ENCODE assay signal across 11 mouse cellular contexts in the genomic region with DNA sequence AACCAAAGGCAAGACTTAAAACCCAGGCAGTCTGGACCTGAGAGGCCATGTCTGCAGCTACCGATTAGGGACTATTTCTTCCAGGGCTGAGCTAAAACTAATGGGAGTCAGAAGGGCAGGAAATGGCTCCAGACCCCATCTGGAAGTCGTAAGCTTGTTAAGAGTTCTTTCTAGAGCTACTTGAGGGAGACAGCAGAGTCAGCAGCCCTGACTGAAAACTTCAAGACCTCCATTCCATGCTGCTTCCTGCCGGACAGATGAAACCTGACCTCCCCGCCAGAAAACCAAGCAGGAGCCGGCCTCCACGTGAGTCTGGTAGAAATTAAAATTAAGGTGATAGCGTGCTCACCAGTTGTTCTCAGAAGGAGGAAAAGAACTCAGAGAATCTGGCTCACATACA.
A peak's percentile ranks its signal among the peaks of the same experiment; 100 is the strongest.
DNase-seq lines count a peak whose midpoint lies in the region; ATAC-seq and TF ChIP-seq lines count a peak whose summit lies in the region.
"Had no signal": no experiment of that assay in that cellular context is flagged by ENCODE, and none has a peak within 500 bp of the region (broad histone marks: within the 10 kb centered on the region; RNA-seq: fewer than 3 reads in every experiment).

No protein-coding gene starts in this region.

- H3K4me3 ChIP-seq in layer of hippocampus, adult 2 months: no peak overlapping the region
- no peak overlapping the region for H3K4me3 ChIP-seq in bone marrow, adult 2 months (replicated peaks; ENCODE audit: control insufficient read depth, low read depth, low read length)
- no peak overlapping the region for H3K4me3 ChIP-seq in embryonic facial prominence, embryonic 10.5 days
- no peak overlapping the region for H3K4me3 ChIP-seq in limb, embryonic 15.5 days
- H3K4me3 ChIP-seq: hindbrain, embryonic 13.5 days had no signal

- no peak overlapping the region for H3K9ac ChIP-seq in limb, embryonic 15.5 days
- H3K9ac ChIP-seq: hindbrain, embryonic 13.5 days had no signal

- TF ChIP-seq POLR2A in bone marrow, adult 2 months (IDR thresholded peaks at IDR 0.05; ENCODE audit: borderline replicate concordance, control insufficient read depth, low read depth, low read length): no peak

- no peaks in the 10 kb centered on the region for H3K36me3 ChIP-seq in embryonic facial prominence, embryonic 10.5 days (replicated peaks)
- H3K36me3 ChIP-seq in limb, embryonic 15.5 days: no peaks in the 10 kb centered on the region

- no peak overlapping the region for H3K4me2 ChIP-seq in limb, embryonic 15.5 days
- H3K4me2 ChIP-seq: hindbrain, embryonic 13.5 days had no signal

- H3K4me1 ChIP-seq in bone marrow, adult 2 months (ENCODE audit: control insufficient read depth, insufficient read depth, low read length): peaks cover 15% of the 10 kb centered on the region
- H3K4me1 ChIP-seq in embryonic facial prominence, embryonic 10.5 days: peaks cover 20% of the 10 kb centered on the region
- peaks cover 31% of the 10 kb centered on the region for H3K4me1 ChIP-seq in limb, embryonic 15.5 days

- DNase-seq in layer of hippocampus, adult 2 months (ENCODE audit: low spot score in 2 of 2): no peak
- no peak for DNase-seq in layer of hippocampus, adult 18-20 months (ENCODE audit: low spot score in 2 of 2)
- DNase-seq in embryonic facial prominence, embryonic 10.5 days (ENCODE audit: low spot score): peak; percentile 59
- no peak for DNase-seq in testis, postnatal 14 days (ENCODE audit: low spot score)
- no peak for DNase-seq in cerebellum, postnatal 25 days
- DNase-seq: kidney, postnatal 36 days had no signal

- 50% methylated on average over 7 of the region's 7 CpGs for WGBS in bone marrow, adult 2 months
- WGBS in embryonic facial prominence, embryonic 10.5 days: 25% methylated on average over 7 of the region's 7 CpGs
- WGBS in limb, embryonic 15.5 days: 16% methylated on average over 7 of the region's 7 CpGs

- H3K27me3 ChIP-seq in embryonic facial prominence, embryonic 10.5 days (replicated peaks; ENCODE audit: low read depth, poor library complexity, severe bottlenecking): no peaks in the 10 kb centered on the region
- H3K27me3 ChIP-seq in limb, embryonic 15.5 days: no peaks in the 10 kb centered on the region
- H3K27me3 ChIP-seq: hindbrain, embryonic 13.5 days had no signal

- H3K27ac ChIP-seq in layer of hippocampus, adult 2 months: peak overlapping the region; percentile 96
- peak overlapping the region; percentile 30; the same call in 1 of the 2 replicates for H3K27ac ChIP-seq in bone marrow, adult 2 months (ENCODE audit: control insufficient read depth, insufficient read depth, low read depth, low read length, poor library complexity)
- peak overlapping the region; percentile 63 for H3K27ac ChIP-seq in embryonic facial prominence, embryonic 10.5 days (replicated peaks)
- peak overlapping the region; percentile 57 for H3K27ac ChIP-seq in limb, embryonic 15.5 days
- H3K27ac ChIP-seq: hindbrain, embryonic 13.5 days; macrophage had no signal

- no peak for TF ChIP-seq CTCF in layer of hippocampus, adult 2 months (conservative IDR thresholded peaks at IDR 0.05)
- TF ChIP-seq CTCF in bone marrow, adult 2 months (IDR thresholded peaks at IDR 0.05; ENCODE audit: control insufficient read depth, insufficient read depth, low read length): no peak

- H3K9me3 ChIP-seq in embryonic facial prominence, embryonic 10.5 days: no peaks in the 10 kb centered on the region
- H3K9me3 ChIP-seq in limb, embryonic 15.5 days: no peaks in the 10 kb centered on the region
- H3K9me3 ChIP-seq: hindbrain, embryonic 13.5 days had no signal

- ATAC-seq in limb, embryonic 15.5 days (ENCODE audit: insufficient number of reproducible peaks, low FRiP score, low TSS enrichment, low read depth): no peak
- ATAC-seq: forebrain, embryonic 16.5 days had no signal

Comparison
In these comparisons a context has a peak if more than half of its experiments do, and no peak if none do; other contexts are left out.
1. H3K27ac ChIP-seq: peak in every context shown above with its lines; median percentile 96 in layer of hippocampus, adult 2 months; 63 in embryonic facial prominence, embryonic 10.5 days; 57 in limb, embryonic 15.5 days; 30 in bone marrow, adult 2 months.